Mouse (Mus musculus) stomach, postnatal 0 days (tissue): ENCODE data around the gene Nlrc5.

Source experiments
- CTCF ChIP-seq: IDR thresholded peaks from 2 replicates; pipeline ENCODE4 v1.5.1; 2016; ENCODE audit warnings: antibody characterized with exemption, low read depth, mild to moderate bottlenecking, moderate library complexity
- EP300 ChIP-seq: optimal IDR thresholded peaks from 2 replicates; pipeline ENCODE3; 2016; ENCODE audit warnings: antibody characterized with exemption

DNA sequence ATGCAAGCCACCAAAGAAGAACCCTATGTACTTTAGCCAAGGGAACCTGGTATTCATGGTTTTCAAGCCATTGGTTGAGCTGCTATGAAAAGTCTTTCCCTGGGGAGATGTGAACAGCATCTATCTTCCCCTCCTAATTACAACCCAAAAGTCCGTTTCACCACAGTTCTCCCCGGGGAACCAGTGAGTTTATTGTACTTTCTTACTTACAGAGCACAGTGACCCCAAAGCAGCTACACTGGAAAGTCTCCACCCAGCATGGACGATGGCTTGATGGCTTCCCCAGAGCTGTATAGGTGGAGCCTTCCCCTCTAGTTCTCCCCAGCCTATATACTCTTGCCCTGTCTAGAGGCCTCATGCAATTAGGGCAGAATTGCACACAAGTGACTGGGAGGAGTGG, 1.9 kb upstream of the Nlrc5 start:
- TF ChIP-seq CTCF: no peak
- TF ChIP-seq EP300: no peak
